Mouse (Mus musculus): ENCODE measurements around the gene Stim1. TPM values are rescaled to one million over a fixed set of nuclear protein-coding genes. Genes with fewer than 3 reads are reported as not detected.

Stim1 gene
- total and polyA plus RNA-seq, 3 experiments: 10.2 to 26.6 (median 23.9) TPM

DNA sequence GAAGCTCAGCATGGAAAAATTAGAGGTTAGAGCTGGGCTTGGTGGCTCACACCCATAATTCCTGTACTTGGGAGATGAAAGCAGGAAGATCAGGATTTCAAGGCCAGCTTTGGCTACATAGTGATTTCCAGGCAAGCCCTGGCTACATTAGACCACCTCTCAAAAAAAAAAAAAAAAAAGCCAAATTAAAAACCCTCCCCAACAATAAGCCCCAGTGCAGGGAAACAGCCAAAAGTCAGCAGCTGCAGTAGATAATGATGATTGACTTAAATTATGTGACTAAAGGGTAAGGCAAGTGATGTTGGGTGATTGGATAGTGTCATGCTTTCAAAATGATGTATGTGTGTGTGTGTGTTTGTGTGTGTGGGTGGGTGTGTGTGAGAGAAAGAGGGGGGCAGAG, 47.3 kb downstream of the Stim1 start:
- H3K9me3 ChIP-seq (replicated peaks; ENCODE audit: low read length): no peaks in the 10 kb centered on the region
- TF ChIP-seq ZMIZ1 (IDR thresholded peaks at IDR 0.05; ENCODE audit: low read depth, low read length) (no peak), PAX5 (IDR thresholded peaks at IDR 0.05; ENCODE audit: low read length) (no peak), BHLHE40 (IDR thresholded peaks at IDR 0.05; ENCODE audit: low read depth, low read length) (no peak), NELFE (IDR thresholded peaks at IDR 0.05; ENCODE audit: low read depth, low read length) (no peak), CHD1 (IDR thresholded peaks at IDR 0.05; ENCODE audit: low read depth, low read length) (no peak), SIN3A (IDR thresholded peaks at IDR 0.05; ENCODE audit: low read length) (no peak), SMC3 (IDR thresholded peaks at IDR 0.05; ENCODE audit: low read depth, low read length) (no peak), MYC (IDR thresholded peaks at IDR 0.05; ENCODE audit: low read depth, low read length) (no peak), TBP (conservative IDR thresholded peaks at IDR 0.05; ENCODE audit: low read depth, low read length) (no peak), ZC3H11A (IDR thresholded peaks at IDR 0.05; ENCODE audit: low read depth, low read length) (no peak), HCFC1 (IDR thresholded peaks at IDR 0.05; ENCODE audit: low read depth, low read length) (no peak), USF1 (IDR thresholded peaks at IDR 0.05; ENCODE audit: low read depth, low read length) (no peak), IRF4 (IDR thresholded peaks at IDR 0.05; ENCODE audit: low read depth, low read length) (no peak), NRF1 (IDR thresholded peaks at IDR 0.05; ENCODE audit: low read depth, low read length) (no peak), KAT2A (IDR thresholded peaks at IDR 0.05; ENCODE audit: insufficient replicate concordance, low read length) (no peak), ZKSCAN1 (IDR thresholded peaks at IDR 0.05; ENCODE audit: borderline replicate concordance, low read depth, low read length) (no peak), CTCF (conservative IDR thresholded peaks at IDR 0.05 in 1 of 2, IDR thresholded peaks at IDR 0.05 in 1 of 2; ENCODE audit: low read depth in 2 of 2, low read length in 2 of 2) (no peak), JUND (conservative IDR thresholded peaks at IDR 0.05; ENCODE audit: low read depth, low read length) (no peak), POLR2AphosphoS2 (IDR thresholded peaks at IDR 0.05; ENCODE audit: low read depth, low read length) (no peak), ETS1 (conservative IDR thresholded peaks at IDR 0.05; ENCODE audit: low read depth, low read length) (no peak)
- in situ Hi-C loops (cut with MboI; ENCODE audit: low pct_ligation_motif_present, low pct_unique_long_range_greater_than_20kb, low sequenced_read_pairs) (no loop called here), dilution Hi-C loops (cut with MboI; ENCODE audit: extremely low pct_ligation_motif_present, extremely low pct_unique_long_range_greater_than_20kb, low sequenced_read_pairs) (no loop called here)
- no peaks in the 10 kb centered on the region for H3K79me2 ChIP-seq (replicated peaks; ENCODE audit: control insufficient read depth, extremely low read depth, insufficient read depth, poor library complexity, severe bottlenecking)
- peaks cover 0 to 34% of the 10 kb centered on the region in 2 experiments; a peak in 2 of 4 replicates for H3K4me1 ChIP-seq (ENCODE audit: control insufficient read depth in 1 of 2, insufficient read depth in 2 of 2)
- H3K27ac ChIP-seq (ENCODE audit: insufficient read depth, low read depth): no peak overlapping the region
- no peaks in the 10 kb centered on the region for H3K27me3 ChIP-seq (replicated peaks)
- no peak overlapping the region for H3K4me3 ChIP-seq (replicated peaks in 1 of 3; ENCODE audit: low read depth in 2 of 3, low read length in 2 of 3, poor library complexity in 1 of 3)
- H3K9ac ChIP-seq (ENCODE audit: insufficient read depth, low read depth): no peak overlapping the region
- DNase-seq (ENCODE audit: extremely low read depth): no peak
- no peaks in the 10 kb centered on the region for H3K36me3 ChIP-seq (replicated peaks in 1 of 2; ENCODE audit: control insufficient read depth in 1 of 2, insufficient read depth in 1 of 2, low read length in 1 of 2)
- no peak overlapping the region for H3K4me2 ChIP-seq (ENCODE audit: insufficient read depth, low read depth, poor library complexity, severe bottlenecking)

DNA sequence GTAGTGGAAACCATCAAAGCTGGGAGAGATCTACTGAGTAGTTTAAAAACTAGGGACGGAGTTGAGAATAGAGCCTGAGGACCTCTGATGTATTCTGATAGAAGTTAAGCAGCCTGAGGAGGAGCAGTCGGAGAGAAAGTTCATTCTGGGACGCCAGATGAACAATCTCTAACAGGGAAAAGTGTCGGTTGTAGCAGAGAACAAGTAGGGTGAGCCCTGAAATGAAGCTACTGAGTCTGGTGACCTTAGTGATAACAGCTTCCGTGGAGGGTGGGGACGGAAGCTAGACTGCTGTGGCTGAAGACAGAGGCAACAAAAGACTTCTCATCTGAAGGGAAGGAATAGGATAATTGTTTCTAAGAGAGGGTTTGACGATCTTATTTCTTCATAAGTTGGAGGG, 47.8 kb downstream of the Stim1 start:
- no peak overlapping the region for H3K27ac ChIP-seq (ENCODE audit: insufficient read depth, low read depth)
- no peak overlapping the region for H3K4me3 ChIP-seq (replicated peaks in 1 of 3; ENCODE audit: low read depth in 2 of 3, low read length in 2 of 3, poor library complexity in 1 of 3)

More for the DNA sequence above, 47.8 kb downstream of the Stim1 start:
- in situ Hi-C loops (cut with MboI; ENCODE audit: low pct_ligation_motif_present, low pct_unique_long_range_greater_than_20kb, low sequenced_read_pairs): no loop called here
- Histone ChIP-seq H3K9me3 (replicated peaks; ENCODE audit: low read length) (no peaks in the 10 kb centered on the region), H3K4me1 (ENCODE audit: control insufficient read depth in 1 of 2, insufficient read depth in 2 of 2) (peaks cover 0 to 30% of the 10 kb centered on the region in 2 experiments; a peak in 2 of 4 replicates), H3K9ac (ENCODE audit: insufficient read depth, low read depth) (no peak overlapping the region), H3K36me3 (replicated peaks in 1 of 2; ENCODE audit: control insufficient read depth in 1 of 2, insufficient read depth in 1 of 2, low read length in 1 of 2) (no peaks in the 10 kb centered on the region), H3K4me2 (ENCODE audit: insufficient read depth, low read depth, poor library complexity, severe bottlenecking) (no peak overlapping the region), H3K79me2 (replicated peaks; ENCODE audit: control insufficient read depth, extremely low read depth, insufficient read depth, poor library complexity, severe bottlenecking) (no peaks in the 10 kb centered on the region), H3K27me3 (replicated peaks) (no peaks in the 10 kb centered on the region)
- dilution Hi-C loops (cut with MboI; ENCODE audit: extremely low pct_ligation_motif_present, extremely low pct_unique_long_range_greater_than_20kb, low sequenced_read_pairs): no loop called here
- no peak for DNase-seq (ENCODE audit: extremely low read depth)
- TF ChIP-seq MAX (IDR thresholded peaks at IDR 0.05; ENCODE audit: low read length) (no peak), SMC3 (IDR thresholded peaks at IDR 0.05; ENCODE audit: low read depth, low read length) (no peak), CHD1 (IDR thresholded peaks at IDR 0.05; ENCODE audit: low read depth, low read length) (no peak), GABPA (IDR thresholded peaks at IDR 0.05; ENCODE audit: insufficient replicate concordance, low read depth, low read length) (no peak), USF2 (conservative IDR thresholded peaks at IDR 0.05; ENCODE audit: low read depth, low read length) (no peak), ZKSCAN1 (IDR thresholded peaks at IDR 0.05; ENCODE audit: borderline replicate concordance, low read depth, low read length) (no peak), NRF1 (IDR thresholded peaks at IDR 0.05; ENCODE audit: low read depth, low read length) (no peak), ZC3H11A (IDR thresholded peaks at IDR 0.05; ENCODE audit: low read depth, low read length) (no peak), CTCF (conservative IDR thresholded peaks at IDR 0.05 in 1 of 2, IDR thresholded peaks at IDR 0.05 in 1 of 2; ENCODE audit: low read depth in 2 of 2, low read length in 2 of 2) (no peak), MEF2A (IDR thresholded peaks at IDR 0.05; ENCODE audit: borderline replicate concordance, low read depth, low read length) (no peak), USF1 (IDR thresholded peaks at IDR 0.05; ENCODE audit: low read depth, low read length) (no peak), NELFE (IDR thresholded peaks at IDR 0.05; ENCODE audit: low read depth, low read length) (no peak), UBTF (IDR thresholded peaks at IDR 0.05; ENCODE audit: low read depth, low read length) (no peak), IRF4 (IDR thresholded peaks at IDR 0.05; ENCODE audit: low read depth, low read length) (no peak), POLR2A (IDR thresholded peaks at IDR 0.05; ENCODE audit: low read depth, low read length) (no peak), TCF12 (IDR thresholded peaks at IDR 0.05; ENCODE audit: low read depth, low read length) (no peak), ELF1 (IDR thresholded peaks at IDR 0.05; ENCODE audit: low read depth, low read length) (no peak), E2F4 (IDR thresholded peaks at IDR 0.05; ENCODE audit: insufficient replicate concordance, low read depth, low read length) (no peak)

Data from CH12.LX (cell line).